Mouse (Mus musculus) heart, postnatal 0 days (tissue): ENCODE measurements around the gene Prrt1.

Experiments
- CTCF ChIP-seq: IDR thresholded peaks from 2 replicates; pipeline ENCODE4 v1.5.1; 2016; ENCODE audit warnings: antibody characterized with exemption, control low read depth, low read depth
- EP300 ChIP-seq: IDR thresholded peaks from 2 replicates; pipeline ENCODE4 v1.6.1; 2016; ENCODE audit warnings: antibody characterized with exemption, low read depth

DNA sequence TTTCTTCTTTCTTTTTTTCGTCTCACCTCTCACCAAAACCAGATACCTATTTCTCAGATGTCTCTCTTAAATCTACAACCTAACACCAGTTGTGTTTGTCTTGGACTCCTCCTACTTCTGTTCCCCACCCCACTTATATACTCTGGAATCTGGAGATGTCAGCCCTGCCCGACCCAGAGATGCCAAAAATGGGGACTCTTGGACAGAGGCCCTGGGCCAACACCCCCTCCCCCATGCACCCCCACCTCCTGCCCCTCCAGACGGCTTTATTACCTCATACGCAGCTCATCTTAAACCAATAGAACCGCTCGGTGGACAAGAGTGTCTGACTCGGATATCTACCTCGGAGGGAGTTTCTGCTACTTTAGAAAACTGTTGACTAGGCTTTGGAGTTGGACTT, 33.2 kb upstream of the Prrt1 start:
- no peak for TF ChIP-seq CTCF
- no peak for TF ChIP-seq EP300
